Mouse (Mus musculus) left cerebral cortex, postnatal 36 days (tissue): ENCODE results near the gene Ablim1. TPM values are rescaled to one million over a fixed set of nuclear protein-coding genes. Genes with fewer than 3 reads are reported as not detected.
"Not testable (repeated sequence)": the region's sequence is repeated elsewhere in the genome, so short reads cannot be mapped to it uniquely, and the experiment has no call there.

ENCODE experiments used
- DNase-seq, 2 experiments: peaks; one replicate each; pipeline ENCODE4 v3.0.0; 2021 to 2022; ENCODE audit warnings: low spot score in 2 of 2, mixed read lengths in 1 of 2
- intact Hi-C: fragments of 180-260 bp; cut with DNase I; formaldehyde crosslinking; loops from one replicate; pipeline ENCODE4 v1.15.1; 2025
- total RNA-seq, 2 experiments: library from RNA; stranded (reverse); gene quantifications; 2 replicates each; pipeline ENCODE4 v1.2.3; 2021

The Ablim1 gene
- total RNA-seq, 2 experiments from 2014 or later: 98.4 to 129 TPM

GRCm38 (mm10) chr19:57141756-57142461 is 172.8 kb downstream of the Ablim1 start:
- intact Hi-C loops: no loop called here
- DNase-seq: no peak

DNA sequence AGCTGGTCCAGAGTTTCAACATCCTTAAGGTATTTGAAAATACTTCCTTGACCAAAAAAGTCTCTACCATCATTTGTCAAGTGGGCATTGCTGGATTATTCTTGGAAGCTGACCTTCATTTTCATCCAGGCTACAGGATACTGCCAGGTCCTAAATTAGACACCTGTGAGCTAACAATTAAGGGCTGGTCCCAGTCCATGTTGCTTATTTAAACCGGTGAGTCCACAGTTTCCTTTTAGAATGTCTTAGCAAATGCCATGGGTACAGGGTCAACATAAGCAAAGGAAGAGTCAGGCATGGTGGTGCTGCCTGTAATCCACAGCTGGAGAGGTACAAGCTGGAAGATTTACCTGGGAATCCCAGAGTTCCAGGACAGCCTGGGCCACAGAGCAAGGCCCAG is 173.8 kb downstream of the Ablim1 start:
- intact Hi-C loops: no loop called here
- DNase-seq: no peak

GRCm38 (mm10) chr19:57140071-57140470 is 174.6 kb downstream of the Ablim1 start:
- no peak for DNase-seq
- intact Hi-C loops: no loop called here

- DNase-seq: peak in 1 of 2 experiments; percentile 50
- intact Hi-C loops: loop anchor here (2.0 to 10.0 kb wide), 2 partner anchors 190 to 214 kb away; no protein-coding TSS in a partner anchor
These were observed 175.7 kb downstream of the Ablim1 start for GRCm38 (mm10) chr19:57138909-57139617.

GRCm38 (mm10) chr19:57138469-57138868 is 176.2 kb downstream of the Ablim1 start:
- intact Hi-C loops: loop anchor here (2.0 to 10.0 kb wide), 2 partner anchors 190 to 214 kb away; no protein-coding TSS in a partner anchor

DNA sequence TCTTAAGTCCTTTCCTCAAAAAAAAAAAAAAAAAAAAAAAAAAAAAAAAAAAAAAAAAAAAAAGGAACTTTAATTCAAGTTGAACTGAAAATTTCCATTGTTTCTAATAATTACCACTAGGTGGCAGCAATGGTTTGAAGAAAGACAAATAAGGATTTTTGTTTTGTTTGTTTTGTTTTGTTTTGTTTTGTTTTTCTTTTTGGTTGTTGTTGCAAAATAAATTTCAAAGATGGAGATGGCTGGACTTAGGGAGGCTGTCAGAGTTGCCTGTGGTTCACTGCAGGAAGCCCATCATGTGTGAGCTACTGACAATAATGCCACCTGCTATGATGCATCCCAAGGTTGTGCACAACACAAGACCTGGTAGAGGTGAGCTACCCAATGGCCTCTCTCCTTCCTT is 176.7 kb downstream of the Ablim1 start:
- no peak for DNase-seq
- intact Hi-C loops: loop anchor here (2.0 to 10.0 kb wide), 2 partner anchors 191 to 213 kb away; no protein-coding TSS in a partner anchor

More at GRCm38 (mm10) chr19:57138469-57138868, 176.2 kb downstream of the Ablim1 start:
- no peak for DNase-seq

DNA sequence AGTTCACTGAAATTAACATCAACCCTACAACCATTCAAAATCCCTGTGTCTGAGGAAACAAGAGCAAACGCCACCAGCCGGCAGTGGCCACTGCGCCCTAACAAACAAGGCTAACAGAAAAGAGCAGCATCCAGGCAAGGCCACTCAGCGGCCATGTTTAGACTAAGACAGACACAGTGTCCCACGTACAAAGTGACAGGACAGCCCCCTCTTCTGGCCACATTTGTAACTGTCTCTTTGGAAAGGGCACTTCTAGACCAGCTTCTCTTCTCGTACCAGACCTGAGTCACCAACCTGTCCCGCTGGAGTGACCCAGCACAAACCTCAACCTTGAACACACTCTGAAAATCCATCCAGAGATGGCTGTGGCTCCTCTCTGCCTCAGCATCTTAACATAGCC is 178.5 kb downstream of the Ablim1 start:
- DNase-seq: no peak
- intact Hi-C loops: loop anchor here (1.0 to 10.0 kb wide), 2 partner anchors 70 to 211 kb away; no protein-coding TSS in a partner anchor

DNA sequence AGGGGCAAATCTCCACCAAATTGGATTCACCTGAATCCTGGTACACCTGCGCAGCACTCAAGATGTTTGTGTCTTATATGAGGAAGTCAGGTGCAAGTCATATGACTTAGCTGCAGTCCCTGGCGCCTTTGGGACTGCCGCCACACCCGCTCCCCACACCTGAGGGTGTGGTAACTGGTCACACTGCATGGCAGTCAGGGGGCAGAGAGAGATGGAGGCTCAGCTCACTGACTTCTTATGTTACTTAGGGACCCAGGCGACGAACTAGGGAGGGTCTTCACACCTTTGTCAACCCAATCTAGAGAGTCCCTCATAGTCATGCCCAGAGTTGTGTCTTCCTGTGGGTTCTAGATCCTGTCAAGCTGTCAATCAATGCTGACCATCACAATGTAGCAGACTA is 179.1 kb downstream of the Ablim1 start:
- not testable (repeated sequence) for DNase-seq
- intact Hi-C loops: loop anchor here (1.0 to 10.0 kb wide), 2 partner anchors 69 to 211 kb away; no protein-coding TSS in a partner anchor

GRCm38 (mm10) chr19:57134654-57135348 is 179.9 kb downstream of the Ablim1 start:
- intact Hi-C loops: loop anchor here (10.0 kb wide), 1 partner anchor 210 kb away; no protein-coding TSS in a partner anchor
- DNase-seq: no peak

DNA sequence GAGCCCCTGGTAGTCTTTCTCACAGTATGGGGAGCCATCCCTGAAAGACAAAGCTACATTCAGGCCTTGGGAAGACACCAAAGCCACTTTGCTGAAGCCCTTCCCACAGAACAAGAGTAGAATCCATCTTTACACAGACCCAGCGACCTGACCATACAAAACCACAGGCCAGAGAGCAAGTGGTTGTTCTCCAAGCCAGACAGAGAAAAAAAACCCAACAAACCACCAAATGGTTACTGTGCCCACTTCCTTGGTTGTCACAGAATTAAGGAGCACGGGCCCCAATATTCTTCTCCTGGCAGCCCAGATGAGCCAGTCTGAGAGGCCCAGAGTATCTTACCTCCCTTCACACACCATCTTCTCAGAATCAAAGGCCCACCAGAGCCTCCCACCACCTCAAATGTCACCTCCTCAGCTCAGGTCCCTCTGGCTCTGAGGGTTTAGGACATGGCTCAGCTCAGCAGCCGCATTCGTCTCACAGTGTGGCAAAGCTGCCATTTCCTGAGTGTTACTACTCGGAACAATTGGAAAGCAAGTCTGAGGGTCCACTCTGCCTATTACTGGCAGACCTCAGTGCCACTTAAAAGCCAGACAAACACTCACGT is 181.7 kb downstream of the Ablim1 start:
- intact Hi-C loops: loop anchor here (10.0 kb wide), 1 partner anchor 208 kb away; no protein-coding TSS in a partner anchor
- DNase-seq: no peak

DNA sequence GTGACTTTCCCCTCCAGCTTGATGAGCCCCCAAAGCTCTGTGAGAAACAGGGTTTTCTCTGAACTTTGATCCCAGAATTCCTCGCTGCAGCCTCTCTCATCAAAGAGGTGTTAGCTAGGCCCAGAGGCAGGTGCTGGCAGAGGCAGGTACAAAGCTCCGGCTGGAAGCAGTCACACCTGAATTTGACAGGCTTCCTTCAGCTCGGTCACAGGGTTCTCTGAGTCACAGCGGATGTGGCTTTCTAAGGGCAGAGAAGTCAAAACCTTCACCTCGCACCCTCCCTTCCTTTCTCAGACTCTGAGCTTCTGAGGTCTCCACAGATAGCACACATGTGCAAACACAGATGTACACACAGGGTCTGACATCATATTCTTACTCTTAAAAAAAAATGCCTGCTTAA is 182.4 kb downstream of the Ablim1 start:
- intact Hi-C loops: loop anchor here (10.0 kb wide), 1 partner anchor 207 kb away; no protein-coding TSS in a partner anchor
- no peak for DNase-seq

DNA sequence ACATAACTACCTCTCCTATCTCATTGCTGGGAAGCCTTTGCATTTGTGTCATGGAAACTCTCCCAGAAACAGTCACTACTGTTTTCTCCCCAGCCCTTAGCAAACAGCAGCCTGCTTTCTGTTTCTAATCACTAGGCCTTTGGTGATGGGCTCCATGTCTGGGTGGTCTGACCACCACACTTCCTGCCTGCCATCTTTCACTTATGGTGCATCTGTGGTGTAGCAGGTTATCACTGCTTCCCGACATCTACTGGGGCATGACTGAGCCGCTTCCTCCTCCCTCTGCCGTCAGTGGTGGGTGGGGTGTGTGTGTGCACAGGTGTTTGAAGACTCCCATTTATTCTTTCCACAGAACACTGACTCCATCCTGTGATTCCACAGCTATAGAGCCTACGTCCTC is 183.4 kb downstream of the Ablim1 start:
- DNase-seq: no peak
- intact Hi-C loops: loop anchor here (10.0 kb wide), 1 partner anchor 207 kb away; no protein-coding TSS in a partner anchor

DNA sequence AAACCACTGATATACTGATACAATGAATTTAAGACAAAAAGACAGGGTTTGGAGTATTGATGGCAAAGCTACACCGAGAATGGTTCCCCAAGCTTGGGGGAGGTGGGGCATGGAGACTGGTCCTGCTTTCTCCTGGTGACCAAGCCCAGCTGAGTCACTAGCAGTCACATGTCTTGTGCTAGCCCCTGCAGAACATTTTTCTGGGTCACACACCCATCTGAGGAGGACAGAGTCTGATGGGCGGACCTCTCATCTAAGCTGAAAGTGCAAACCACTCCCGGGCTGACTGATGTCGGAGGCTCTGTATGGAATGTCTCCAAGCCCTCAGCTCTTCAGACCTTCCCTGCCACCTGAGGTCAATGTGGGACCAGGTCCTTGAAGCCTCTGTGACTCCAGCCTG is 184.1 kb downstream of the Ablim1 start:
- intact Hi-C loops: loop anchor here (10.0 kb wide), 1 partner anchor 206 kb away; no protein-coding TSS in a partner anchor

GRCm38 (mm10) chr19:57129729-57130128 is 185.0 kb downstream of the Ablim1 start:
- intact Hi-C loops: loop anchor here (10.0 kb wide), 1 partner anchor 205 kb away; no protein-coding TSS in a partner anchor
- DNase-seq: no peak

More for the DNA sequence above, 184.1 kb downstream of the Ablim1 start:
- DNase-seq: no peak

- intact Hi-C loops: no loop called here
- no peak for DNase-seq
These were observed 186.7 kb downstream of the Ablim1 start for GRCm38 (mm10) chr19:57128037-57128436.

DNA sequence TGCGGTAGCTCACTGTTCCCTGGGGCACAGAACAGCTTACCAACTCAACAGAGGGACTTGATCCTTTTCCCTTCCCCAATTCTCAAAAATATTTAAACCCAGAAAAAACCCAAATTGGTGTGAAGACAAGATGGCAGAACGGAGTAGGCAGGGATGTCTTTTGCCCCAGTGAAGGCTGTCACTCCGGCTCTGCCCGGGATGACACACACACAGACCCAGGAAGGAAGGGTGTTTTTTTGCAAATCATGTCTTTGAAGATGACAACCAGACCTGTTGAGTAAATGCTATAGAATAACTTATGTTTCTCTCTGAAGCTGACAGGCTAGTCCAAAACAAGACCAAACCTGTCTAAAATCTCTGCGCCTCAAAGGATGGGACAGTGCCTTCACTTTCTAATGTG is 187.2 kb downstream of the Ablim1 start:
- intact Hi-C loops: no loop called here
- no peak for DNase-seq

DNA sequence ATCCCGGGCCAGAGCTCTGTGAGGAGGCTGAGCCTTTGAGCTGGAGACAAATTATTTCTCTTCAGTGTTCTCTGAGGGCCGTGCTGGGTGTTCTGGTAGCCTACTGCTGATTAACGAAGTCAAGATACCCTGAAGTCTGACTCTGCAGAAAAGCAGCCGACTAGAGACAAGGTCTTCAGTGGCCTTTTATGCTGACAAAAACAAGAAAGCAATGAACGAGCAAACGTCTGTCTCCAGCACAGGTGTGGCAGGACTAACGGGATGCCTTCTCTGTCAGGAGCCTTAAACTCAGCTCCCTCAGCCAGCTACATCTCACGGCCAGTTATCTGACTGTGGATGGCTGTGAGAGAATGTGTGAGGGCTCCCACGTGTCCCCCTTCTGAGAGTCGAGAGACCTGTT is 187.8 kb downstream of the Ablim1 start:
- intact Hi-C loops: no loop called here
- DNase-seq: no peak

DNA sequence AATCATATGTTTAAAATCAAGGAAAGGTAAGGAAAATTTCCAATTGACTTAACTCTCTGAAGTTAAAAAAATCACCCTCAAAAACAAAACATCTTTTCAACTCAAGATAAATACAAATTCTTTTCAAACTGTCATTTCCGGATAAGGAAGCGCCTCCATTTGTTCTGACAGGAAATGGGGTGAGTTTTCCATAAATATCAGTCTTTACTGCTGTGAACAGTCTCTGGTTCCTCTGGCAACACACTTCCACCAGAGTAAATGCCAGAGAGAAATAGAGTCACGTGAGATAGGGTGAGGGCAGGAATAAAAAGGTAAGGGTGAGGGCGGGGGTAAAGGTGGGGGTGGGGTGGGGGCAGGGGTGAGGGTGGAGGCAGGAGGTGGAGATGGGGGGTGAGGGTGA is 189.8 kb downstream of the Ablim1 start:
- no peak for DNase-seq
- intact Hi-C loops: no loop called here

- no peak for DNase-seq
- intact Hi-C loops: no loop called here
These were observed 190.6 kb downstream of the Ablim1 start for GRCm38 (mm10) chr19:57124138-57124519.
